Mouse (Mus musculus) bone marrow, adult 2 months (tissue): ENCODE results near the gene Nras. TPM values are rescaled to one million over a fixed set of nuclear protein-coding genes. Genes with fewer than 3 reads are reported as not detected.

Experiments used
- H3K27ac ChIP-seq: fragments of 200-500 bp; 2 replicates; pipeline ENCODE4 v1.5.1; 2012; ENCODE audit warnings: low read depth, mild to moderate bottlenecking, control low read depth, inconsistent platforms, low read length; ENCODE audit not compliant: control insufficient read depth, poor library complexity, insufficient read depth
- H3K4me1 ChIP-seq: fragments of 200-500 bp; 2 replicates; pipeline ENCODE4 v1.6.1; 2011; ENCODE audit warnings: low read length; ENCODE audit not compliant: control insufficient read depth, insufficient read depth
- H3K4me3 ChIP-seq: fragments of 200-500 bp; replicated peaks from 2 replicates; pipeline ENCODE3; 2011; ENCODE audit warnings: mild to moderate bottlenecking, low read depth, low read length, control low read depth; ENCODE audit not compliant: control insufficient read depth
- CTCF ChIP-seq: fragments of 200-500 bp; IDR thresholded peaks from 2 replicates; pipeline ENCODE4 v1.5.1; 2011; ENCODE audit warnings: low read length, control low read depth; ENCODE audit not compliant: control insufficient read depth, insufficient read depth
- POLR2A ChIP-seq: fragments of 200-500 bp; IDR thresholded peaks from 2 replicates; pipeline ENCODE4 v1.6.1; 2011; ENCODE audit warnings: low read depth, mild to moderate bottlenecking, control low read depth, low read length, borderline replicate concordance; ENCODE audit not compliant: control insufficient read depth
- WGBS: fragments of 180-500 bp; shearing (Covaris S2); methylation state at CpG from one replicate; pipeline ENCODE4 v1.1.7; 2018; 5-methylcytosine and 5-hydroxymethylcytosine counted together
- polyA plus RNA-seq: library from polyadenylated mRNA; stranded (reverse); fragments of >200 nt; gene quantifications from 2 replicates; pipeline ENCODE4 v1.2.4, GENCODE M21; 2011; ENCODE audit warnings: low replicate concordance; ENCODE audit not compliant: missing spikeins, insufficient read depth, insufficient read length

The Nras gene
- polyA plus RNA-seq, 1 experiment, result 23.7 TPM

DNA sequence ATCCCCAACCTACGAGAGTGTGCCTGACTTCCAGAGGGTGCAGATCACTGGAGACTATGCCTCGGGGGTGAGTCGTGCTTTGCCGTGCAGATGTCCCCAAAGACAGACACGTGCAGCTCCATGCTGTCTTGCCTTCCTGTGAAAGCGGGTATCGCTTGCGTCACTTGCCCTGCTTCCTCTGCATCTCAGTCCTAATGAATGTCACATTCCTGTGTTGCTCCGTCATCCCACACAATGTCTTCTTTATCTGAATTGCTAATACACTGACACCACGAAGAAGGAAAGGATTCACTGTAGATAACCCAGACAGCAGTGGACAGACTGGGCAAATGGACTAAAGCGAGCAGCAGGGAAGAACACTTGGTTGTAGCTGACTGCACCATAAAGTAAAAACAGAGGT lies 23.0 kb downstream of the Nras start:
- no peak overlapping the region for H3K27ac ChIP-seq
- no peak overlapping the region for H3K4me3 ChIP-seq
- 70% methylated on average over 11 of the region's 11 CpGs for WGBS
- TF ChIP-seq POLR2A (no peak), CTCF (no peak)
- no peaks in the 10 kb centered on the region; the same call in 1 of the 2 replicates for H3K4me1 ChIP-seq

GRCm38 (mm10) chr3:103081861-103082453 lies 23.9 kb downstream of the Nras start:
- no peaks in the 10 kb centered on the region; the same call in 1 of the 2 replicates for H3K4me1 ChIP-seq

GRCm38 (mm10) chr3:103082761-103083160 lies 24.7 kb downstream of the Nras start:
- Histone ChIP-seq H3K4me3 (no peak overlapping the region), H3K27ac (no peak overlapping the region), H3K4me1 (no peaks in the 10 kb centered on the region; the same call in 1 of the 2 replicates)
- 81% methylated on average over 5 of the region's 5 CpGs for WGBS
- TF ChIP-seq POLR2A (no peak), CTCF (no peak)

More at GRCm38 (mm10) chr3:103081861-103082453, 23.9 kb downstream of the Nras start:
- no peak overlapping the region for H3K27ac ChIP-seq
- H3K4me3 ChIP-seq, result no peak overlapping the region
- 87% methylated on average over 17 of the region's 17 CpGs for WGBS
- TF ChIP-seq CTCF (no peak), POLR2A (no peak)

GRCm38 (mm10) chr3:103085986-103086385 lies 27.9 kb downstream of the Nras start:
- no peak overlapping the region for H3K27ac ChIP-seq
- no peak for TF ChIP-seq POLR2A
- no peak for TF ChIP-seq CTCF
- H3K4me1 ChIP-seq, result no peaks in the 10 kb centered on the region; the same call in 1 of the 2 replicates
- WGBS, result 70% methylated on average over 3 of the region's 3 CpGs
- H3K4me3 ChIP-seq, result no peak overlapping the region

DNA sequence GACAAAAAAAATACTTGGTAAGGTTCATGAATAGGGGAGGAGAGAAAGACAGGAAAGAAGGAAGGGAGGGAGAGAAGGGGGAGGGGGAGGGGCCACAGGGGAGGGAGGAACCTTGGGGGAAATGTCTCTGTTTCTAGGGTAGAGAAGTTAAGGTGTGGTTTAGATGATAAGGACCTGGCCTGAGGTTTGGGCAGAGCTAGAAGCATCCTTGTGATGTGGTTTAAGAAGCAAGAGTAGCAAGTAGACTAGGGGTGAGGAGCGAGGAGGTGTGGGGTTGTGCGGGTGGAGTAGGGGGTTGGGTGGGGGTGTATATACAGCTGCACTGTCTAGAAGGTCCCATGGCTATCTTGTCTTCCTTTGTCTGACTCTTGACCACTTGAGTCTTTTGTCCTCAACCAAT lies 33.7 kb downstream of the Nras start:
- TF ChIP-seq POLR2A (no peak), CTCF (no peak)
- no peak overlapping the region for H3K4me3 ChIP-seq
- WGBS, result 90% methylated on average over 2 of the region's 2 CpGs
- no peak overlapping the region for H3K27ac ChIP-seq
- H3K4me1 ChIP-seq, result no peaks in the 10 kb centered on the region

DNA sequence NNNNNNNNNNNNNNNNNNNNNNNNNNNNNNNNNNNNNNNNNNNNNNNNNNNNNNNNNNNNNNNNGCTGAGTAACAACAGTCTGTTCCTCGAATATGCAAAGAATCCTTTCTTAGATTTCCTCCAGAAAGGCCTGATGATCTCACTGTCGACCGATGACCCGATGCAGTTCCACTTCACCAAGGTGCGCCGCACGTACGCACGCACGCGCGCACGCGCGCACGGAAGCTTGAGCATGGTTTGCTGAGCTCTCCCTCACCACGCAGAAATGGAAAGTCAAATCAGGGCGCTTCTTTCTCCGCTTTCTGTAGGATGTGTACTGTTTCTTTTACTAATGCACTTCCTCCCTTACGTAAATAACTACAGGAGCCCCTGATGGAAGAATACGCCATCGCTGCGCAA lies 40.6 kb downstream of the Nras start:
- TF ChIP-seq POLR2A, result no peak
- TF ChIP-seq CTCF, result no peak
- Histone ChIP-seq H3K4me3 (no peak overlapping the region), H3K4me1 (no peaks in the 10 kb centered on the region; the same call in 1 of the 2 replicates), H3K27ac (no peak overlapping the region)
- WGBS, result 80% methylated on average over 23 of the region's 23 CpGs

DNA sequence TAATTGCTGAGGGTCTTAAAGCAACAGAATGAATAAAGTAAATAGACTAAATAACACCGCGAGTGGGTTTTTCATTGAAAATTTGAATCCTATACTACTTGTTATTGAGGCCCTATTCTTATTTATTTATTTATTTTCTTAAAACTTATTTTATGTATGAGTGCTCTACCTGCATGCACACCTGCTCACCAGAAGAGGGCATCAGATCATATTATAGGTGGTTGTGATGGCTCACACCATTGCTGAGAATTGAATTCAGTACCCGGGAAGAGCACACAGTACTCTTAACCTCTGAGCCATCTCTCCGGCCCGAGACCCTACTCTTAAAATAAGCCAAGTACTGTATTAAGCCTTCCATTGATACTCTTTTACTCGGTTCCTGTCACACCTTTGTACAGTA lies 41.6 kb downstream of the Nras start:
- Histone ChIP-seq H3K27ac (no peak overlapping the region), H3K4me1 (no peaks in the 10 kb centered on the region; the same call in 1 of the 2 replicates), H3K4me3 (no peak overlapping the region)
- no peak for TF ChIP-seq CTCF
- TF ChIP-seq POLR2A, result no peak
- 82% methylated on average over 6 of the region's 6 CpGs for WGBS

DNA sequence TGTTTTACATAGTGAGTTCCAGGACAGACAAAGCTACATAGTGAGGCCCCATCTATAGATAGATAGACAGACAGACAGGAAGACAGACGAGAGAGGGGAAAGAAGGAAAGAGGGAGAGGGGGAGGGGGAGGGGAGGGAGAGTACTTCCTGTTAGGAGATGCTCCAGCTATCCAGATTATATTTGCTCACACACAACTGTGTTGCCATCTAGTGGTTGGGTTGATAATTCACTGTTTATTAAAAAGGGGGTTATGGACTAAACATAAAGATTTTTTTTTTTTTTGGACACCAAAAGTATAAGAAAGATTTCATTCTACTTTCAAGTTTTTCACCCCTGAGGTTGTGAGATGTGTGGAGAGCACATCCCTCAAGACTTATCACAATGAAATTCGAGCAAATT lies 42.6 kb downstream of the Nras start:
- TF ChIP-seq CTCF (no peak), POLR2A (no peak)
- H3K27ac ChIP-seq, result no peak overlapping the region
- H3K4me1 ChIP-seq, result no peaks in the 10 kb centered on the region; the same call in 1 of the 2 replicates
- 24% methylated on average over 2 of the region's 2 CpGs for WGBS
- H3K4me3 ChIP-seq, result no peak overlapping the region

GRCm38 (mm10) chr3:103101194-103101593 lies 43.1 kb downstream of the Nras start:
- Histone ChIP-seq H3K4me1 (no peaks in the 10 kb centered on the region; the same call in 1 of the 2 replicates), H3K4me3 (no peak overlapping the region), H3K27ac (no peak overlapping the region)
- TF ChIP-seq CTCF (no peak), POLR2A (no peak)
- 37% methylated on average over 5 of the region's 5 CpGs for WGBS
